Mouse (Mus musculus): ENCODE data around the gene Nr1h3. TPM values are rescaled to one million over a fixed set of nuclear protein-coding genes. Genes with fewer than 3 reads are reported as not detected.
"Not testable (repeated sequence)": the region's sequence is repeated elsewhere in the genome, so short reads cannot be mapped to it uniquely, and the experiment has no call there.

Gene Nr1h3
- polyA plus RNA-seq (2014; fragmentation: Nextera tagmentation; extraction: Ambion mirVana) = 0.90 and 2.6 TPM in 2 replicates

DNA sequence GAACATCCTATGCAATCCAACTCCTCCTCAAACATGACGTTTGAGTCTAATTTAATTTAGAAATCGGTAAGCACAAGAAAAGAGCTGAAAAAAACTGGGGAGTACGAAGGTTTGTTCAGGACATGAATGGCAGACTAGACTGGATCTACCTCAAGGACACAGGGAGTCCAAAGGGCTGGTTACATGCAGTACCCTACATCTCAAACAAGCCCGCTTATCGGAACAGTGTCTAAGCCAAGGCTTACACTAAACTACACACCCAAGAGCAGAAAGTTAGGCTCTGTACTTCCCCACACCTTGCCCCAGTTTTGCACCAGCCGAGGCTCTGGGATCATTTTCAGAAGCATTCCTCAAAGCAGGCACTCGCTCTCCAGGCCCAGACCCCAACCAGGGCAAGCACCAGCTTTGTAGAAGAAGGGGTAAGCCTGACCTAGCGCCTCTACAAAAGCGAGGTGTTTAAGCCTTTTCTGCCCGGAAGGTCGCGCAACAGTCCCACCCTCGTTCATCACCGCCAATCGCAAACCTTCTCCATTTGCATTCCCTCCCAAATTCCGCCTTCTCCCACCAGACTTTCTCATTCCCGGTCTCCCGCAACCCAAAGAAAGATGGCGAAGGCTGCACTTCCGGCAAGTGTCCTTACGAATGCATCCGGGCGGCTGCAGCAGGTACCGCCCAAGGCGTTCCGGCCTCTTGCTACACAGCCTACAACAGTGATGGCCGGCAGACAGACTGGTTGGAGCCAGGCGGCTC lies at the start of gene Nr1h3, which contains the start of gene Acp2:
Gene Nr1h3, minus strand, starts transcription at position 613 of the 750 bp plus-strand sequence.
Gene Acp2, plus strand, starts transcription at position 664 of the 750 bp plus-strand sequence.
- Histone ChIP-seq H3K4me3 (replicated peaks; ENCODE audit: low read depth, low read length) (peak within 1 kb of the TSS; percentile 56), H3K27me3 (ENCODE audit: control insufficient read depth, insufficient read depth, low read length) (no peaks in the 10 kb centered on the region), H3K9ac (replicated peaks; ENCODE audit: low read length) (peak within 1 kb of the TSS; percentile 62), H3K9me3 (ENCODE audit: control insufficient read depth, low read length) (no peaks in the 10 kb centered on the region), H3K27ac (replicated peaks; ENCODE audit: low read depth, low read length) (peak within 1 kb of the TSS; percentile 84), H3K36me3 (ENCODE audit: control insufficient read depth, insufficient read depth, low read length) (peaks cover 21% of the 10 kb centered on the region), H3K4me1 (ENCODE audit: control insufficient read depth, insufficient read depth, low read length) (peaks cover 20% of the 10 kb centered on the region), H3K4me2 (ENCODE audit: low read length) (peak within 1 kb of the TSS; percentile 59)
- DNase-seq (peak; percentile 96), ATAC-seq (ENCODE audit: low FRiP score, low TSS enrichment) (peak; percentile 98)
- WGBS = 4% methylated on average over 28 of the region's 28 CpGs

DNA sequence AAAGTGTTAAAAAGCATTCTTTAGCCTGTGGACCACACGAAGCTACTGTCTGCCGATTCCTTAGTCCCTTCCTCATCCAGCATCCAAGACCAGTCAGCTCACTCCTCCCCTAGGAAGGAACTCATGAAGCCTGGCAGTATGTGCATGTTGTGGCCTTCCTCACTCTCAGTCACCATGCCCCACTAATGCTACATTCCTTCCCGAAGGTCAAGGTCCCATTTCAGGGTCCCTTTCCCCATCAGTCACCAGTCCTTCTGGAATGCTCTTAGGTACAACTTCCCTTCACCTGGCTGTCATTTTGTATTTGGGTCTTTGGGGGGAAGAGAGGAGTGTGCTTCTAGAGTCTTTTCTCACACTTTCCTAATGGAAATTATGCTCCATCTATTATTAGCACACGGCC lies 49.4 kb upstream of the Nr1h3 start:
- no peaks in the 10 kb centered on the region for H3K36me3 ChIP-seq (ENCODE audit: control insufficient read depth, insufficient read depth, low read length)
- no peak overlapping the region for H3K4me3 ChIP-seq (replicated peaks; ENCODE audit: low read depth, low read length)
- 82% methylated on average over 4 of the region's 4 CpGs for WGBS
- no peak overlapping the region for H3K4me2 ChIP-seq (ENCODE audit: low read length)
- H3K9ac ChIP-seq (replicated peaks; ENCODE audit: low read length) = no peak overlapping the region
- DNase-seq = no peak
- H3K4me1 ChIP-seq (ENCODE audit: control insufficient read depth, insufficient read depth, low read length) = peaks cover 16% of the 10 kb centered on the region
- 0 out of 2 replicates have a peak, but pooled peaks cover 6% of the 10 kb centered on the region for H3K27me3 ChIP-seq (ENCODE audit: control insufficient read depth, insufficient read depth, low read length)
- H3K27ac ChIP-seq (replicated peaks; ENCODE audit: low read depth, low read length) = no peak overlapping the region
- H3K9me3 ChIP-seq (ENCODE audit: control insufficient read depth, low read length) = no peaks in the 10 kb centered on the region
- no peak for ATAC-seq (ENCODE audit: low FRiP score, low TSS enrichment)

GRCm38 (mm10) chr2:91248366-91248765 lies 45.7 kb upstream of the Nr1h3 start:
- Histone ChIP-seq H3K4me1 (ENCODE audit: control insufficient read depth, insufficient read depth, low read length) (no peaks in the 10 kb centered on the region), H3K4me2 (ENCODE audit: low read length) (no peak overlapping the region), H3K36me3 (ENCODE audit: control insufficient read depth, insufficient read depth, low read length) (no peaks in the 10 kb centered on the region), H3K27ac (replicated peaks; ENCODE audit: low read depth, low read length) (no peak overlapping the region), H3K4me3 (replicated peaks; ENCODE audit: low read depth, low read length) (no peak overlapping the region), H3K9me3 (ENCODE audit: control insufficient read depth, low read length) (no peaks in the 10 kb centered on the region), H3K27me3 (ENCODE audit: control insufficient read depth, insufficient read depth, low read length) (no peaks in the 10 kb centered on the region), H3K9ac (replicated peaks; ENCODE audit: low read length) (no peak overlapping the region)
- no peak for ATAC-seq (ENCODE audit: low FRiP score, low TSS enrichment)
- 92% methylated on average over 4 of the region's 4 CpGs for WGBS
- DNase-seq = no peak

DNA sequence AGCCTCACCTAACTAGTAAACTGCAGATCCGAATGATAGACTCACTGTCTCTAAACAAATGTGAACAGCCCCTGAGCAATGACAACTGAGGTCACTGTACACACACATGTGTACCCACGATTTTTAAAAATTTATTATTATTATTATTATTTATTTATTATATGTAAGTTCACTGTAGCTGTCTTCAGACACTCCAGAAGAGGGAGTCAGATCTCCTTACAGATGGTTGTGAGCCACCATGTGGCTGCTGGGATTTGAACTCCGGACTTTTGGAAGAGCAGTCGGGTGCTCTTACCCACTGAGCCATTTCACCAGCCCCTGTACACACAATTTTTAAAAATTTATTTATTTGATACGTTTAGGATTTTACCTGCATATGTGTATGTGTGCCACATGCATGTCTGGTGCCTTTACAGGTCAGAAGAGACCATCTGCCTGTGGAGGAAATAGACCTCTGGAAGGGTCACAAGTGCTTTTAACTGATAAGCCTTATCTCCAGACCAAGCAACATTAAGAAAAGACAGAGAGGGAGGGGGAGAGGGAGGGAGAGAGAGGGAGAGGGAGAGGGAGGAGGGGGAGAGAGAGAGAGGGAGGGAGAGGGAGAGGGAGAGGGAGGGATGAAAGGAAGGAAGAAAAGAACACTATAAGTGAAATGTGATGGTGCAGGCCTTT lies 42.1 kb upstream of the Nr1h3 start:
- no peak overlapping the region for H3K4me2 ChIP-seq (ENCODE audit: low read length)
- H3K4me1 ChIP-seq (ENCODE audit: control insufficient read depth, insufficient read depth, low read length) = no peaks in the 10 kb centered on the region
- H3K9ac ChIP-seq (replicated peaks; ENCODE audit: low read length) = no peak overlapping the region
- DNase-seq (no peak), ATAC-seq (ENCODE audit: low FRiP score, low TSS enrichment) (no peak)
- no peak overlapping the region for H3K4me3 ChIP-seq (replicated peaks; ENCODE audit: low read depth, low read length)
- no peaks in the 10 kb centered on the region for H3K27me3 ChIP-seq (ENCODE audit: control insufficient read depth, insufficient read depth, low read length)
- no peaks in the 10 kb centered on the region for H3K9me3 ChIP-seq (ENCODE audit: control insufficient read depth, low read length)
- H3K36me3 ChIP-seq (ENCODE audit: control insufficient read depth, insufficient read depth, low read length) = no peaks in the 10 kb centered on the region
- no peak overlapping the region for H3K27ac ChIP-seq (replicated peaks; ENCODE audit: low read depth, low read length)
- WGBS = 84% methylated on average over 5 of the region's 5 CpGs

DNA sequence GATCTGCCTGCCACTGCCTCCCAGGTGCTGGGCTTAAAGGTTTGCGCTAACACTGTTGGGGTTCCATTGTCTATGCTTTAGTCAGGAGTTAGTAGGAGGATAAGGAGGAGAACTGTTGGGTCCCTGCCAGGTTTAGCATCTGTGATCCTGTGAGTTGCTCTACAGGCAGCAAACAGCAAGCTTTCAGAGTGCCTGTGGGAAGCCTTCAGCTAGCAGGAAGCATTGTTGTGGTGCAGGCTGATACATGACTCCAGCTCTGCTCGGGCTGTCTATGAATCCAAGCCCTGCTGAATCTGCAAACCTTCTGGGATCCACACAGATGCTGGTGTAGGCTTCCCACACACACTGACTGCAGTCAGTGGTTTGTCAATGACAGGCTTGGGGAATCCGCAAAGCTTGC lies 40.8 kb upstream of the Nr1h3 start:
- no peak overlapping the region for H3K27ac ChIP-seq (replicated peaks; ENCODE audit: low read depth, low read length)
- 56% methylated on average over 3 of the region's 3 CpGs for whole genome bisulfite sequencing
- H3K36me3 ChIP-seq (ENCODE audit: control insufficient read depth, insufficient read depth, low read length) = no peaks in the 10 kb centered on the region
- no peaks in the 10 kb centered on the region for H3K9me3 ChIP-seq (ENCODE audit: control insufficient read depth, low read length)
- H3K9ac ChIP-seq (replicated peaks; ENCODE audit: low read length) = no peak overlapping the region
- ATAC-seq (ENCODE audit: low FRiP score, low TSS enrichment) = no peak
- H3K4me3 ChIP-seq (replicated peaks; ENCODE audit: low read depth, low read length) = no peak overlapping the region
- no peak overlapping the region for H3K4me2 ChIP-seq (ENCODE audit: low read length)
- no peaks in the 10 kb centered on the region for H3K27me3 ChIP-seq (ENCODE audit: control insufficient read depth, insufficient read depth, low read length)
- peak; percentile 19 for DNase-seq
- no peaks in the 10 kb centered on the region for H3K4me1 ChIP-seq (ENCODE audit: control insufficient read depth, insufficient read depth, low read length)

DNA sequence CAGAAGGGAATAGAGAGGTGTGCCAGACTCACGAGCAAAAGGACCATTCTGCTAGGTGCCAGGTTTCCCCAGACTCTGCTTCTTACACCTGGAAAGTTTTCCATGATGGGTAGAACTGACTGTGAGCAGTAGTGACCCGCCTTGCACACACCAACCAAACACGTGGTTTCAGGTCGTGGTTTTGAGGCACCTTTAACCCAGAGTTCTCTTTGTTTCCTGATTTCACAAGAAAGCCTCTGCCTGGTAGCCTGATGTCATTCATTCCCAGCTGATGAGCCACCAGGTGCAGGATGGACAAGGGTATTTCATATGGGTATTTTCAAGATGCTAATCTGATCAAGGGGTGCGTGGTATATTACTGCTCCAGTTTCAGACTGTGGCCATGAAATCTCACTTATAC lies 39.9 kb upstream of the Nr1h3 start:
- Histone ChIP-seq H3K27me3 (ENCODE audit: control insufficient read depth, insufficient read depth, low read length) (no peaks in the 10 kb centered on the region), H3K9ac (replicated peaks; ENCODE audit: low read length) (no peak overlapping the region), H3K4me2 (ENCODE audit: low read length) (no peak overlapping the region), H3K9me3 (ENCODE audit: control insufficient read depth, low read length) (no peaks in the 10 kb centered on the region), H3K36me3 (ENCODE audit: control insufficient read depth, insufficient read depth, low read length) (no peaks in the 10 kb centered on the region), H3K4me3 (replicated peaks; ENCODE audit: low read depth, low read length) (no peak overlapping the region), H3K4me1 (ENCODE audit: control insufficient read depth, insufficient read depth, low read length) (no peaks in the 10 kb centered on the region), H3K27ac (replicated peaks; ENCODE audit: low read depth, low read length) (no peak overlapping the region)
- no peak for ATAC-seq (ENCODE audit: low FRiP score, low TSS enrichment)
- WGBS = 78% methylated on average over 5 of the region's 5 CpGs
- no peak for DNase-seq

- not testable (repeated sequence) for H3K4me1 ChIP-seq (ENCODE audit: control insufficient read depth, insufficient read depth, low read length); H3K9ac ChIP-seq (replicated peaks; ENCODE audit: low read length); H3K36me3 ChIP-seq (ENCODE audit: control insufficient read depth, insufficient read depth, low read length); H3K9me3 ChIP-seq (ENCODE audit: control insufficient read depth, low read length); H3K27me3 ChIP-seq (ENCODE audit: control insufficient read depth, insufficient read depth, low read length)
- peak overlapping the region; percentile 58 for H3K4me2 ChIP-seq (ENCODE audit: low read length)
- WGBS = 24% methylated on average over 4 of the region's 4 CpGs
- H3K27ac ChIP-seq (replicated peaks; ENCODE audit: low read depth, low read length) = peak overlapping the region; percentile 55
- peak overlapping the region; percentile 41 for H3K4me3 ChIP-seq (replicated peaks; ENCODE audit: low read depth, low read length)
- peak; percentile 16 for ATAC-seq (ENCODE audit: low FRiP score, low TSS enrichment)
- peak; percentile 47 for DNase-seq
Observed at GRCm38 (mm10) chr2:91237511-91238080, 35.0 kb upstream of the Nr1h3 start.

- no peaks in the 10 kb centered on the region for H3K9me3 ChIP-seq (ENCODE audit: control insufficient read depth, low read length)
- H3K4me3 ChIP-seq (replicated peaks; ENCODE audit: low read depth, low read length) = peak within 1 kb of the TSS; percentile 41
- DNase-seq = peak; percentile 96
- H3K27me3 ChIP-seq (ENCODE audit: control insufficient read depth, insufficient read depth, low read length) = no peaks in the 10 kb centered on the region
- peak within 1 kb of the TSS; percentile 58 for H3K4me2 ChIP-seq (ENCODE audit: low read length)
- ATAC-seq (ENCODE audit: low FRiP score, low TSS enrichment) = peak; percentile 97
- no peaks in the 10 kb centered on the region for H3K4me1 ChIP-seq (ENCODE audit: control insufficient read depth, insufficient read depth, low read length)
- no peaks in the 10 kb centered on the region for H3K36me3 ChIP-seq (ENCODE audit: control insufficient read depth, insufficient read depth, low read length)
- peak within 1 kb of the TSS; percentile 38 for H3K9ac ChIP-seq (replicated peaks; ENCODE audit: low read length)
- under 1% methylated on average over 48 of the region's 48 CpGs for WGBS
- peak within 1 kb of the TSS; percentile 55 for H3K27ac ChIP-seq (replicated peaks; ENCODE audit: low read depth, low read length)
Observed at GRCm38 (mm10) chr2:91236601-91237510, 34.2 kb upstream of the Nr1h3 start, which contains the start of gene Ddb2. Gene Ddb2, minus strand, starts transcription at chr2:91236982.

All from midbrain, embryonic 14.5 days (tissue).